Mouse (Mus musculus) kidney, postnatal 0 days (tissue): ENCODE measurements around the gene Amz1. TPM values are rescaled to one million over a fixed set of nuclear protein-coding genes. Genes with fewer than 3 reads are reported as not detected.

ENCODE experiments used
- ATAC-seq: fragments of 200-750 bp; cut with Nextera tagmentation; replicated peaks from 2 replicates; pipeline ENCODE4 v1.8.0; 2017; ENCODE audit warnings: low read depth, moderate number of reproducible peaks, moderate TSS enrichment, moderate library complexity; ENCODE audit not compliant: low FRiP score
- DNase-seq: peaks from one replicate; pipeline ENCODE4 v3.0.0-alpha.2; 2016; ENCODE audit warnings: low spot score
- H3K27ac ChIP-seq: fragments of 300-500 bp; sonication (generic); 2 replicates; pipeline ENCODE4 v1.5.1; 2014; ENCODE audit warnings: mild to moderate bottlenecking
- H3K27me3 ChIP-seq: fragments of 300-500 bp; sonication (generic); 2 replicates; pipeline ENCODE4 v1.6.1; 2014; ENCODE audit warnings: low read length, mixed read lengths; ENCODE audit not compliant: insufficient read depth
- H3K36me3 ChIP-seq: fragments of 300-500 bp; sonication (generic); 2 replicates; pipeline ENCODE4 v1.6.1; 2014; ENCODE audit warnings: low read length, mixed read lengths; ENCODE audit not compliant: insufficient read depth
- H3K4me1 ChIP-seq: fragments of 300-500 bp; sonication (generic); replicated peaks from 2 replicates; pipeline ENCODE4 v1.6.1; 2014; ENCODE audit warnings: antibody characterized with exemption, low read length, mixed read lengths; ENCODE audit not compliant: insufficient read depth
- H3K4me2 ChIP-seq: fragments of 300-500 bp; sonication (generic); 2 replicates; pipeline ENCODE4 v1.6.1; 2014; ENCODE audit warnings: mild to moderate bottlenecking, low read length, moderate library complexity, mixed read lengths
- H3K4me3 ChIP-seq: fragments of 300-500 bp; sonication (generic); replicated peaks from 2 replicates; pipeline ENCODE4 v1.5.1; 2014; ENCODE audit warnings: low read depth, low read length
- H3K9ac ChIP-seq: fragments of 300-500 bp; sonication (generic); 2 replicates; pipeline ENCODE4 v1.6.1; 2014; ENCODE audit warnings: low read depth, low read length
- H3K9me3 ChIP-seq: fragments of 300-500 bp; sonication (generic); replicated peaks from 2 replicates; pipeline ENCODE4 v1.6.1; 2016; ENCODE audit warnings: low read length, inconsistent platforms, mixed read lengths
- CTCF ChIP-seq: IDR thresholded peaks from 2 replicates; pipeline ENCODE4 v1.5.1; 2016; ENCODE audit warnings: antibody characterized with exemption, low read depth, mild to moderate bottlenecking, moderate library complexity
- WGBS: fragments of 180-500 bp; shearing (Covaris S2); extraction: QIAGEN DNeasy Blood & Tissue Kit; methylation state at CpG from one replicate; pipeline ENCODE4 v1.1.7; 2014; 5-methylcytosine and 5-hydroxymethylcytosine counted together
- polyA plus RNA-seq: library from polyadenylated mRNA; unstranded; fragments of >200 nt; fragmentation: Nextera tagmentation; extraction: Ambion mirVana; gene quantifications from 2 replicates; pipeline ENCODE4 v1.2.1, GENCODE M21; 2015

The Amz1 gene
- polyA plus RNA-seq, 1 experiment from 2014 or later: 1.8 TPM

GRCm38 (mm10) chr5:140732195-140732594, 8.3 kb downstream of the Amz1 start:
- no peaks in the 10 kb centered on the region for H3K36me3 ChIP-seq
- ATAC-seq (no peak), DNase-seq (no peak)
- no peak overlapping the region for H3K4me3 ChIP-seq
- no peaks in the 10 kb centered on the region for H3K27me3 ChIP-seq
- no peak overlapping the region for H3K4me2 ChIP-seq
- 74% methylated on average over 4 of the region's 4 CpGs for WGBS
- no peaks in the 10 kb centered on the region for H3K9me3 ChIP-seq
- H3K4me1 ChIP-seq: peaks cover 10% of the 10 kb centered on the region
- no peak overlapping the region for H3K27ac ChIP-seq
- no peak overlapping the region for H3K9ac ChIP-seq
- peak; percentile 42 for TF ChIP-seq CTCF

GRCm38 (mm10) chr5:140733336-140733735, 9.4 kb downstream of the Amz1 start:
- Histone ChIP-seq H3K27ac (no peak overlapping the region), H3K36me3 (no peaks in the 10 kb centered on the region), H3K4me2 (no peak overlapping the region), H3K27me3 (no peaks in the 10 kb centered on the region), H3K4me3 (no peak overlapping the region), H3K9ac (no peak overlapping the region), H3K9me3 (no peaks in the 10 kb centered on the region), H3K4me1 (peaks cover 10% of the 10 kb centered on the region)
- 40% methylated on average over 3 of the region's 3 CpGs for WGBS
- no peak for TF ChIP-seq CTCF
- DNase-seq (peak; percentile 25), ATAC-seq (no peak)

DNA sequence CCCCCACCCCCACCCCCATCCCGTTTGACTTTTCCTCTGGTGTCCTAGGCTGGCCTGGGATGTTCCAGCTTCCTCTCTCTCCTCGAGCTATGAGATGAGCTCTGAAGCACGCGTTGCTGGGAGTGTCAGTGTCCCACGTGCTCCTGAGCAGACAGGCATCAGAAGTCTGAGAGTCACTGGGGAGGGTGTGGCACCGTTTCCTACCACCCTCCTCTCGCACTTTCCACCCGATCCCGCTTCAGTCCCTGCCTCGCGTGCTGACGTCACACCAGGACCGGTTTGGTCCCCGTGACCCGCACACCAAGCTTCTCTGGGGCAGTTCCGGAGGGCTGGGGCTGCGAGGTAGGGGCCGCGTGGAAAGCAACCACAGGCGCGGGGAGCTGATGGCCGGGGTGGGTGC, 11.4 kb downstream of the Amz1 start:
- Histone ChIP-seq H3K27me3 (no peaks in the 10 kb centered on the region), H3K4me2 (peak overlapping the region; percentile 57), H3K9ac (no peak overlapping the region), H3K9me3 (no peaks in the 10 kb centered on the region), H3K4me1 (peaks cover 10% of the 10 kb centered on the region), H3K36me3 (no peaks in the 10 kb centered on the region), H3K27ac (no peak overlapping the region), H3K4me3 (peak overlapping the region; percentile 21)
- ATAC-seq (peak; percentile 38), DNase-seq (peak; percentile 47)
- TF ChIP-seq CTCF: no peak
- under 1% methylated on average over 22 of the region's 22 CpGs for WGBS

DNA sequence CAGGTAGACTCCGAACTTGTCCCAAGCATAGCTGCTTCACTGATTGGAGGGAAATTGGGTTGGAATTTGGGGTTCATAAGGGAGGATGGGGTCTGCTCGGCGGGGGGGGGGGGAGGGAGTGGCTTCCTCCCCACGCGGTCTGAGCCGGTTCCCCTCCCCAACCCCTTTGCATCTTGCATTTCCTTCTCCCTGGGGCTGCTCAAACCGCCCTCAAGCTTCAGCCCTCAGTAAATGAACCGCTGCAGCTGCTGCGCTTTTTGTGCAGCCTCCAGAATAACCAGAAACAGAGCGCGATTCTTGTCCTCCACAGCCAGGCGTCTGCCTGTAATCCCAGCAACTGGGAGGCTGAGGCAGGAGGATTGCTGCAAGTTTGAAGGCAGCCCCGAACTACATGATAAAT, 12.2 kb downstream of the Amz1 start:
- TF ChIP-seq CTCF: no peak

DNA sequence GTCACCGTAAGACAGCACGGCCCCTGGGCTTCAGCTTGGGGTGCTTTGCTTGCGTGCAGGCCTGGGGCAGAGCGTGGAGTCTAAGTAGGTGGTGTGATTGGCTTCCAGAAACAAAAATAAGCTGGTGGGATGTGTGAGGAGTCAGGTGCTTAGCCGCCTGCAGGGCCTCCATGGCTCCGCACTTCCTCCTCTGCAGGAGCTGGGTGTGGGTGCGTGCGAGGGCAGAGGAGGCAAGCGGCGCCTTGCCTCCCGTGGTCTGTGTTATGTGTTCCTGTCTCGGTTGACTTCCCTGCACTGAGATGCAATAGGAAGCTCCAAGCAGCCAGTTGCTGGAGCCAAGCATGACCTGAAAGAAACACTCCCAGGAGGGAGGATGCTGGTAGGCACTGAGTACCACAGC, 15.9 kb downstream of the Amz1 start:
- ATAC-seq: peak; percentile 57; the same call in 1 of the 2 replicates
- H3K27me3 ChIP-seq: no peaks in the 10 kb centered on the region
- no peak overlapping the region for H3K27ac ChIP-seq
- DNase-seq: peak; percentile 54
- no peaks in the 10 kb centered on the region for H3K9me3 ChIP-seq
- H3K36me3 ChIP-seq: no peaks in the 10 kb centered on the region
- H3K9ac ChIP-seq: no peak overlapping the region
- no peak overlapping the region for H3K4me2 ChIP-seq
- no peak overlapping the region for H3K4me3 ChIP-seq
- WGBS: 49% methylated on average over 12 of the region's 12 CpGs
- peak; percentile 6; the same call in 1 of the 2 replicates for TF ChIP-seq CTCF
- peaks cover 14% of the 10 kb centered on the region for H3K4me1 ChIP-seq

More for the DNA sequence above, 12.2 kb downstream of the Amz1 start:
- Histone ChIP-seq H3K27me3 (no peaks in the 10 kb centered on the region), H3K27ac (no peak overlapping the region), H3K4me1 (peaks cover 13% of the 10 kb centered on the region), H3K4me2 (peak overlapping the region; percentile 57), H3K4me3 (peak overlapping the region; percentile 21; the same call in 1 of the 2 replicates), H3K9ac (no peak overlapping the region), H3K9me3 (no peaks in the 10 kb centered on the region), H3K36me3 (no peaks in the 10 kb centered on the region)
- ATAC-seq (0 out of 2 replicates have a peak, but pooled peaks have one; percentile 2), DNase-seq (peak; percentile 20)
- WGBS: 19% methylated on average over 13 of the region's 13 CpGs

DNA sequence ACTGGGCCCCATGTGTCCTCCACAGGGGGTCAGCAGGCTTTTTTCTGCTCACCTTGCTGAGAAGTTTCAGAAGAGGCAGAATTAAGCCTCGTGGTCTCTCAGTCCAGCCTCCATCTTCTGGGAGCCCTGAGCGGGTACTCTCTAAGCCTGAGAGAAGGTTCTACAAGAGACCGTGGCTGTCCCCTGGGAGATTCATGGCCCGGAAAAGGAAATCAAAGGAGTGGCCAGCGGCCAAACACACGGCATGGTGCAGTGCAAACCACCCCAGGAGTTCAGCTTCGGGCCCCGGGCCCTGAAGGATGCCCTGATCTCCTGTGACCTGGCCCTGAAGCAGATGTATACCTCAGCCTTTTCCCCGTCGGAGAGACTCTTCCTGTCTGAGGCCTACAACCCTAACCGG, 17.1 kb downstream of the Amz1 start:
- no peaks in the 10 kb centered on the region for H3K36me3 ChIP-seq
- peak; percentile 29 for DNase-seq
- ATAC-seq: no peak
- H3K9me3 ChIP-seq: no peaks in the 10 kb centered on the region
- no peak overlapping the region for H3K9ac ChIP-seq
- no peak overlapping the region for H3K4me3 ChIP-seq
- H3K27ac ChIP-seq: no peak overlapping the region
- H3K27me3 ChIP-seq: no peaks in the 10 kb centered on the region
- no peak for TF ChIP-seq CTCF
- H3K4me2 ChIP-seq: no peak overlapping the region
- 0 out of 2 replicates have a peak, but pooled peaks cover 7% of the 10 kb centered on the region for H3K4me1 ChIP-seq
- WGBS: 52% methylated on average over 11 of the region's 11 CpGs

GRCm38 (mm10) chr5:140741877-140742276, 17.9 kb downstream of the Amz1 start:
- Histone ChIP-seq H3K4me2 (no peak overlapping the region), H3K4me3 (no peak overlapping the region), H3K27me3 (no peaks in the 10 kb centered on the region), H3K9me3 (no peaks in the 10 kb centered on the region), H3K27ac (no peak overlapping the region), H3K4me1 (0 out of 2 replicates have a peak, but pooled peaks cover 4% of the 10 kb centered on the region), H3K9ac (no peak overlapping the region), H3K36me3 (no peaks in the 10 kb centered on the region)
- peak; percentile 28 for DNase-seq
- no peak for ATAC-seq
- peak; percentile 46; the same call in 1 of the 2 replicates for TF ChIP-seq CTCF
